Comparison of ENCODE assay signal across 8 mouse cellular contexts in genomic region chrX:151520127-151520457, GRCm38 (mm10). TPM values are rescaled to one million over a fixed set of nuclear protein-coding genes. Genes with fewer than 3 reads are reported as not detected.
DNase-seq lines count a peak whose midpoint lies in the region; ATAC-seq and TF ChIP-seq lines count a peak whose summit lies in the region.

No protein-coding gene starts in this region.

- WGBS in neural tube, embryonic 11.5 days, result 21% methylated on average over 16 of the region's 17 CpGs
- 24% methylated on average over 17 of the region's 17 CpGs for WGBS in limb, embryonic 15.5 days
- WGBS in stomach, postnatal 0 days, result 27% methylated on average over 17 of the region's 17 CpGs

- H3K9me3 ChIP-seq in neural tube, embryonic 11.5 days (ENCODE audit: control insufficient read depth, low read length), result no peaks in the 10 kb centered on the region
- no peaks in the 10 kb centered on the region for H3K9me3 ChIP-seq in limb, embryonic 15.5 days
- H3K9me3 ChIP-seq in stomach, postnatal 0 days (ENCODE audit: control insufficient read depth, low read length), result no peaks in the 10 kb centered on the region

- ATAC-seq in cerebellum, adult (ENCODE audit: insufficient number of reproducible peaks, low FRiP score, low TSS enrichment), result peak; percentile 71
- peak; percentile 70 for ATAC-seq in neural tube, embryonic 11.5 days (ENCODE audit: insufficient read depth, low FRiP score, low TSS enrichment)
- no peak for ATAC-seq in limb, embryonic 15.5 days (ENCODE audit: insufficient number of reproducible peaks, low FRiP score, low TSS enrichment, low read depth)
- no peak for ATAC-seq in stomach, postnatal 0 days (ENCODE audit: low FRiP score, low TSS enrichment)

- no peak for DNase-seq in cerebellum, adult 9-11 months
- no peak for DNase-seq in neural tube, embryonic 11.5 days (ENCODE audit: low spot score)
- no peak for DNase-seq in neural tube, embryonic 10.5 days (ENCODE audit: extremely low spot score, low spot score)
- DNase-seq in stomach, postnatal 0 days (ENCODE audit: low spot score), result no peak
- DNase-seq in MN1 (ENCODE audit: low spot score), result no peak
- DNase-seq in spleen, adult 18-20 months, result no peak

- no peaks in the 10 kb centered on the region for H3K36me3 ChIP-seq in neural tube, embryonic 11.5 days (ENCODE audit: control insufficient read depth, insufficient read depth, low read length)
- no peaks in the 10 kb centered on the region for H3K36me3 ChIP-seq in limb, embryonic 15.5 days
- H3K36me3 ChIP-seq in stomach, postnatal 0 days (ENCODE audit: control insufficient read depth, insufficient read depth, low read length), result no peaks in the 10 kb centered on the region

- no peaks in the 10 kb centered on the region for H3K27me3 ChIP-seq in neural tube, embryonic 11.5 days (ENCODE audit: control insufficient read depth, insufficient read depth, low read length)
- H3K27me3 ChIP-seq in limb, embryonic 15.5 days, result peaks cover 6% of the 10 kb centered on the region
- H3K27me3 ChIP-seq in stomach, postnatal 0 days (ENCODE audit: control insufficient read depth, insufficient read depth, low read length), result no peaks in the 10 kb centered on the region

- H3K27ac ChIP-seq in neural tube, embryonic 11.5 days (ENCODE audit: low read depth, low read length), result peak overlapping the region; percentile 96
- peak overlapping the region; percentile 98 for H3K27ac ChIP-seq in limb, embryonic 15.5 days
- H3K27ac ChIP-seq in stomach, postnatal 0 days (replicated peaks), result peak overlapping the region; percentile 98

- H3K4me3 ChIP-seq in neural tube, embryonic 11.5 days (ENCODE audit: low read depth, low read length), result peak overlapping the region; percentile 50
- H3K4me3 ChIP-seq in limb, embryonic 15.5 days, result peak overlapping the region; percentile 57
- H3K4me3 ChIP-seq in stomach, postnatal 0 days (ENCODE audit: low read depth, low read length), result peak overlapping the region; percentile 51

- TF ChIP-seq EP300 in stomach, postnatal 0 days (optimal IDR thresholded peaks at IDR 0.05), result no peak

- H3K4me2 ChIP-seq in neural tube, embryonic 11.5 days (ENCODE audit: low read depth), result peak overlapping the region; percentile 37
- peak overlapping the region; percentile 31 for H3K4me2 ChIP-seq in limb, embryonic 15.5 days
- peak overlapping the region; percentile 45 for H3K4me2 ChIP-seq in stomach, postnatal 0 days (replicated peaks; ENCODE audit: low read depth)

- H3K9ac ChIP-seq in neural tube, embryonic 11.5 days (ENCODE audit: low read length), result peak overlapping the region; percentile 60; the same call in 1 of the 2 replicates
- H3K9ac ChIP-seq in limb, embryonic 15.5 days, result 0 out of 2 replicates have a peak overlapping the region, but pooled peaks have one; percentile 20
- H3K9ac ChIP-seq in stomach, postnatal 0 days (ENCODE audit: low read length), result peak overlapping the region; percentile 59

- no peak for TF ChIP-seq CTCF in stomach, postnatal 0 days (IDR thresholded peaks at IDR 0.05; ENCODE audit: low read depth)

- H3K4me1 ChIP-seq in neural tube, embryonic 11.5 days (ENCODE audit: control insufficient read depth, insufficient read depth, low read length), result no peaks in the 10 kb centered on the region
- no peaks in the 10 kb centered on the region for H3K4me1 ChIP-seq in limb, embryonic 15.5 days
- no peaks in the 10 kb centered on the region for H3K4me1 ChIP-seq in stomach, postnatal 0 days (replicated peaks; ENCODE audit: control insufficient read depth, insufficient read depth)

RNA-seq across cellular contexts. Expression of gene Phf8, which starts 0.4 kb away (rescaled TPM):
- polyA plus RNA-seq in neural tube, embryonic 11.5 days (2014; fragmentation: Nextera tagmentation; extraction: Ambion mirVana), result 30.0 and 31.6 TPM in 2 replicates
- polyA plus RNA-seq in limb, embryonic 15.5 days (2015; fragmentation: Nextera tagmentation; extraction: Ambion mirVana), result 12.8 and 14.8 TPM in 2 replicates
- 6.0 and 6.5 TPM in 2 replicates for polyA plus RNA-seq in stomach, postnatal 0 days (2015; fragmentation: Nextera tagmentation; extraction: Ambion mirVana)

Comparison
In these comparisons a context has a peak if more than half of its experiments do, and no peak if none do; other contexts are left out.
1. ATAC-seq: peak in cerebellum, adult (single experiment) and neural tube, embryonic 11.5 days (single experiment); none in limb, embryonic 15.5 days (single experiment) and stomach, postnatal 0 days (single experiment).
2. Peak in every context shown above with its lines, with median percentiles within 50 percentile points of each other: H3K27ac ChIP-seq, H3K4me2 ChIP-seq, H3K4me3 ChIP-seq and H3K9ac ChIP-seq.